Comparison of ENCODE assay signal across 10 mouse cellular contexts in the genomic region with DNA sequence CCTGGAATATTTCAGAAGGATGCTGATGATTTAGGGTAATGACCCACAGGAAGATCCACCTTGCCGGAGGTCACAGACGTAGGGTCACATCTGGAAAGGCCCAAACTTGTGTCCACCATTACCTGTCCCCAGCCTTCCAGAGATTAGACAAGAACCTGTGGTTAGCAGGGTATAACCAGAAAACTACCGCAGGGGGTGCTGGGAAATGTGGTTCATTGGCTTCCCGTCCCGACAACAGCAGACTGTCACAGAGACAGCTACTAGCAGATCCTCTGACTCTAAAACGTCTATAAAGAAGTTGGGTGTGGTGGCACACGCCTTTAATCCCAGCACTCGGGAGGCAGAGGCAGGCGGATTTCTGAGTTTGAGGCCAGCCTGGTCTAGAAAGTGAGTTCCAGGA.
"Had no signal": no experiment of that assay in that cellular context is flagged by ENCODE, and none has a peak within 500 bp of the region (broad histone marks: within the 10 kb centered on the region; RNA-seq: fewer than 3 reads in every experiment).

No protein-coding gene starts in this region.

- ATAC-seq: intestine, embryonic 16.5 days; midbrain, embryonic 15.5 days had no signal

- DNase-seq: kidney, adult 8-10 months; kidney, postnatal 25 days; layer of hippocampus, adult 9-11 months; left cerebral cortex, postnatal 4 days; lung, adult 18-20 months; retina, postnatal 1 day; right cerebral cortex, postnatal 4 days; spleen, adult 18-20 months had no signal
